ENCODE assay signal across 9 mouse cellular contexts in genomic region chr16:77400276-77400891, GRCm38 (mm10).
A peak's percentile ranks its signal among the peaks of the same experiment; 100 is the strongest.
DNase-seq lines count a peak whose midpoint lies in the region; ATAC-seq and TF ChIP-seq lines count a peak whose summit lies in the region.
"Had no signal": no experiment of that assay in that cellular context is flagged by ENCODE, and none has a peak within 500 bp of the region (broad histone marks: within the 10 kb centered on the region; RNA-seq: fewer than 3 reads in every experiment).

No protein-coding gene starts in this region.

- peaks cover 2% of the 10 kb centered on the region for H3K4me1 ChIP-seq in ES-Bruce4 (ENCODE audit: control insufficient read depth, insufficient read depth, low read length)
- H3K4me1 ChIP-seq in cerebellum, adult 2 months (ENCODE audit: control insufficient read depth, insufficient read depth, low read length), result no peaks in the 10 kb centered on the region
- H3K4me1 ChIP-seq in lung, embryonic 16.5 days (replicated peaks; ENCODE audit: control insufficient read depth, insufficient read depth, low read length), result peaks cover 9% of the 10 kb centered on the region
- no peaks in the 10 kb centered on the region for H3K4me1 ChIP-seq in thymus, adult 2 months (replicated peaks; ENCODE audit: control insufficient read depth, insufficient read depth, low read length)

- TF ChIP-seq POLR2A in ES-Bruce4 (IDR thresholded peaks at IDR 0.05; ENCODE audit: insufficient read depth, low read length), result no peak
- TF ChIP-seq POLR2A in cerebellum, adult 2 months (IDR thresholded peaks at IDR 0.05; ENCODE audit: borderline replicate concordance, insufficient read depth, low read length), result no peak
- TF ChIP-seq POLR2A in thymus, adult 2 months (IDR thresholded peaks at IDR 0.05; ENCODE audit: control insufficient read depth, extremely low read depth, insufficient read depth, low read length, poor library complexity), result no peak

- no peak overlapping the region for H3K4me3 ChIP-seq in ES-Bruce4 (ENCODE audit: low read depth, low read length)
- H3K4me3 ChIP-seq in cerebellum, adult 2 months (replicated peaks; ENCODE audit: insufficient read depth, low read depth, low read length), result peak overlapping the region; percentile 43
- H3K4me3 ChIP-seq in lung, embryonic 16.5 days (ENCODE audit: low read length), result peak overlapping the region; percentile 31
- no peak overlapping the region for H3K4me3 ChIP-seq in thymus, adult 2 months (ENCODE audit: control insufficient read depth, insufficient read depth, low read length)

- DNase-seq in cerebellum, adult 2 months, result peak; percentile 54 to 63
- DNase-seq in forelimb bud, embryonic 11.5 days (ENCODE audit: low read depth, low spot score), result peak; percentile 59
- peak; percentile 69 for DNase-seq in heart, postnatal 4 days
- peak; percentile 72 for DNase-seq in layer of hippocampus, adult 9-11 months
- peak; percentile 67 to 78 for DNase-seq in right cerebral cortex, adult 2 months (ENCODE audit: low spot score in 2 of 2)
- DNase-seq in thymus, adult 2 months, result no peak

- peak overlapping the region; percentile 44; the same call in 1 of the 2 replicates for H3K27ac ChIP-seq in ES-Bruce4 (ENCODE audit: insufficient read depth, low read length)
- H3K27ac ChIP-seq in cerebellum, adult 2 months (ENCODE audit: insufficient read depth, low read length), result peak overlapping the region; percentile 6; the same call in 1 of the 2 replicates
- no peak overlapping the region for H3K27ac ChIP-seq in lung, embryonic 16.5 days (ENCODE audit: low read length)
- H3K27ac ChIP-seq in thymus, adult 2 months (ENCODE audit: control insufficient read depth, insufficient read depth, low read length), result no peak overlapping the region

- H3K9me3 ChIP-seq in ES-Bruce4 (replicated peaks; ENCODE audit: control insufficient read depth, insufficient read depth, low read length, poor library complexity, severe bottlenecking), result no peaks in the 10 kb centered on the region
- H3K9me3 ChIP-seq in lung, embryonic 16.5 days (ENCODE audit: control insufficient read depth, low read length), result no peaks in the 10 kb centered on the region

- peak; percentile 69 for ATAC-seq in lung, embryonic 16.5 days (ENCODE audit: low read depth)

- no peak for TF ChIP-seq CTCF in ES-Bruce4 (IDR thresholded peaks at IDR 0.05; ENCODE audit: low read depth, low read length)
- no peak for TF ChIP-seq CTCF in cerebellum, adult 2 months (IDR thresholded peaks at IDR 0.05; ENCODE audit: borderline replicate concordance, insufficient read depth, low read depth, low read length)
- TF ChIP-seq CTCF in thymus, adult 2 months (IDR thresholded peaks at IDR 0.05; ENCODE audit: borderline replicate concordance, control insufficient read depth, extremely low read depth, insufficient read depth, low read length, poor library complexity), result no peak

- no peak overlapping the region for H3K9ac ChIP-seq in ES-Bruce4 (ENCODE audit: low read depth, poor library complexity, severe bottlenecking)
- H3K9ac ChIP-seq in lung, embryonic 16.5 days (ENCODE audit: low read length), result peak overlapping the region; percentile 46; the same call in 1 of the 2 replicates

- WGBS in cerebellum, adult 2 months, result 3% methylated on average over 13 of the region's 13 CpGs
- 3% methylated on average over 13 of the region's 13 CpGs for WGBS in lung, embryonic 16.5 days
- WGBS in thymus, adult 2 months, result 78% methylated on average over 13 of the region's 13 CpGs

- H3K27me3 ChIP-seq in ES-Bruce4 (ENCODE audit: control insufficient read depth, insufficient read depth, low read length, poor library complexity, severe bottlenecking), result no peaks in the 10 kb centered on the region
- no peaks in the 10 kb centered on the region for H3K27me3 ChIP-seq in cerebellum, adult 2 months (ENCODE audit: control insufficient read depth, insufficient read depth, low read length)
- no peaks in the 10 kb centered on the region for H3K27me3 ChIP-seq in lung, embryonic 16.5 days (ENCODE audit: control insufficient read depth, insufficient read depth, low read depth, low read length)
- H3K27me3 ChIP-seq in thymus, adult 2 months (ENCODE audit: control insufficient read depth, insufficient read depth, low read length), result no peaks in the 10 kb centered on the region

- 0 out of 2 replicates have a peak, but pooled peaks have one; percentile 54 for TF ChIP-seq EP300 in ES-Bruce4 (IDR thresholded peaks at IDR 0.05; ENCODE audit: insufficient read depth, low read depth, low read length)

- H3K36me3 ChIP-seq in ES-Bruce4 (ENCODE audit: control insufficient read depth, insufficient read depth, low read length, poor library complexity, severe bottlenecking), result no peaks in the 10 kb centered on the region
- no peaks in the 10 kb centered on the region for H3K36me3 ChIP-seq in lung, embryonic 16.5 days (ENCODE audit: control insufficient read depth, insufficient read depth, low read length)
- no peaks in the 10 kb centered on the region for H3K36me3 ChIP-seq in thymus, adult 2 months (ENCODE audit: control insufficient read depth, insufficient read depth, low read length)
- H3K36me3 ChIP-seq: G1E had no signal

- H3K4me2 ChIP-seq in lung, embryonic 16.5 days (ENCODE audit: low read depth, low read length), result peak overlapping the region; percentile 46

Comparison
In these comparisons a context has a peak if more than half of its experiments do, and no peak if none do; other contexts are left out.
1. H3K27ac ChIP-seq: peak in ES-Bruce4 (single experiment) and cerebellum, adult 2 months (single experiment); none in lung, embryonic 16.5 days (single experiment) and thymus, adult 2 months (single experiment).
2. H3K4me3 ChIP-seq: peak in cerebellum, adult 2 months (single experiment) and lung, embryonic 16.5 days (single experiment); none in ES-Bruce4 (single experiment) and thymus, adult 2 months (single experiment).